Mouse (Mus musculus): ENCODE data around the gene Exoc2.

- no peak for TF ChIP-seq CTCF (IDR thresholded peaks at IDR 0.05; ENCODE audit: control insufficient read depth, insufficient read depth, low read length)
- TF ChIP-seq POLR2A (IDR thresholded peaks at IDR 0.05; ENCODE audit: borderline replicate concordance, control insufficient read depth, low read depth, low read length) = no peak
Observed at GRCm38 (mm10) chr13:30826511-30826910, 147.4 kb downstream of the Exoc2 start.

All from bone marrow, adult 2 months (tissue).